Mouse (Mus musculus) adrenal gland, adult 10 weeks (tissue): ENCODE data around the gene Lyst. TPM values are rescaled to one million over a fixed set of nuclear protein-coding genes. Genes with fewer than 3 reads are reported as not detected.

Experiments used
- polyA plus RNA-seq: library from polyadenylated mRNA; stranded (reverse); fragments of 350-450 nt; fragmentation: Illumina TruSeq; extraction: RNeasy Lipid Tissue Mini Kit (QIAGEN cat#74804); gene quantifications from one replicate; pipeline ENCODE4 v1.2.3, GENCODE M21; 2014; ENCODE audit warnings: low read depth, low replicate concordance

Lyst gene
- 13.9 TPM for polyA plus RNA-seq

GRCm38 (mm10) chr13:13590048-13591011 lies at the start of gene Lyst:
TSS of gene Lyst (plus strand) at chr13:13590397.

GRCm38 (mm10) chr13:13783894-13784419 lies 193.8 kb downstream of the Lyst start, which contains the start of gene Gng4:
TSS of gene Gng4 (plus strand) at chr13:13784059.

Other genes starting within 250 kb of the Lyst start
- gene Gpr137b, start 196.4 kb upstream of the Lyst start, polyA plus RNA-seq, result 19.5 TPM
- 95.7 TPM for gene Nid1, start 152.8 kb upstream of the Lyst start, polyA plus RNA-seq
- gene Gng4, start 193.7 kb downstream of the Lyst start, polyA plus RNA-seq, result 16.4 TPM